Mouse (Mus musculus) monocyte, adult 5-6 weeks (primary cell): ENCODE measurements at regions not wholly inside any gene's neighbourhood (a gene's known extent, or its start where the extent isn't known, plus 50 kb on each side); places are given as distances from the start of the nearest gene placed in this dataset.

Source experiments
- ATAC-seq: fragments of 153-309, 156-312 bp; replicated peaks from 2 replicates; pipeline ENCODE4 v1.8.0; 2017; ENCODE audit warnings: mild to moderate bottlenecking; ENCODE audit not compliant: low TSS enrichment, insufficient number of reproducible peaks, severe bottlenecking, poor library complexity, low FRiP score

DNA sequence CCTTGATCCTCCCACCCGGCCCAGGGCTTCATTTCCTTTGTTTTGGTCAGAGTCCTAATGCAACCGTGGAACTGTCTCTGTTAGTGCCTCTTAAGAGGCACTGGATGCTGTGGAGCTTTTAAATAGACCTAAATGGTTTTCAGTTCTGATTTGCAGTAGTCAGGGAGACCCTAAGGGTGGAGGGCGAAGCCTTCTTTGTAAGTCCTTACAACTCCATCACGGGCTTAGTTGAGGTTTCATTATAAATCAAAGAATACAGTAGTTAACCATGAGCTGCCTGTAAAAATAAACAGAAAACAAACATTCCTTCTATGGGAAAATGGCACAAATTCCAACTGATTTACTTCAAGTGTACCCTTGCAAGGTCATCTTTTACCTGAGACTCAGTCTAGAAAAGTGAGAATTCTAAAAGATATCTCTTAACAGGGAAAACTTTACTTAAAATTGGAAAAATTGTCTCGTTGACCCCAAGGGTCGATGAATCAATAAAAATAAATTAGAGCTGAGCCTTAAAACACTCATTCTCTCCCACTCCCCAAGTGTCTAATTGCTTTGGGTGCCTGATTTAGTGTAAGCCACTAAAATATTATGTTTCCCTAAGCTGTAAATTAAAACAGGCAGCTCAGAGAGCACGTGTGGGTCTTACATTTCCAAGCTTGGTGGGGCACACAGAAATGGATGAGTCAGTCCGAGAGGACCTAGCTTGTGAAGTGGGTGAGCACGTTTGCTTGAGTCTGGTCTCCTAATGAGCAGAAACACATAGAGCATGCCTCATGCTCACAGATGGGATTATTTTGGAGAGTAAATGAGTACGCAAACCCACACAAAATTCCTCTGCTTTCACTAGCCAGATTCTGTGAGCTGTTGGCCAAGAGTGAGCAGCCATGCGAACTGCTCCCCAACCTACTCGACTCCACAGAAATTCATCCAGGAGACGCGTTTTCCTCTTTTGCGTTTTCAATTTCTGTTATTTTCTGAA is 343.3 kb downstream of the Klf5 start:
- no peak for ATAC-seq

DNA sequence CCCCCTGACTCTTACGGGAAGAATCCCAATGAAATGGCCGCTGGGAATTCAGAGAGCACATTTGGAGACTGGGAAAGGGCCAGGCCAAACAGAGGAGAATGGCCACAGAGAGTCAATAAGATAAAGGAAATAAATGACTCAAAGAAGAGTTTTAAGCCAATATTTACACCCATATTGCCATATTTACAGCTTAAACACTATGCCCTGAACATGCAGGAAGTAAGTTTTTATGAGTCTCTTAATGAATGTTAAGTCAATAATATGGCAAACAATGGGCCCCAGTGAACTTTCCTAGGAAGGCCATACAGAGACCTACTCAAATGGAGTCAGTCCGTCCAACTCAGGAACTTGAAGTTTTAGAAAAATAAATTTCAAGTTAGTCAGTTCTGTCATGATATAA is 347.8 kb downstream of the Klf5 start:
- ATAC-seq: no peak

DNA sequence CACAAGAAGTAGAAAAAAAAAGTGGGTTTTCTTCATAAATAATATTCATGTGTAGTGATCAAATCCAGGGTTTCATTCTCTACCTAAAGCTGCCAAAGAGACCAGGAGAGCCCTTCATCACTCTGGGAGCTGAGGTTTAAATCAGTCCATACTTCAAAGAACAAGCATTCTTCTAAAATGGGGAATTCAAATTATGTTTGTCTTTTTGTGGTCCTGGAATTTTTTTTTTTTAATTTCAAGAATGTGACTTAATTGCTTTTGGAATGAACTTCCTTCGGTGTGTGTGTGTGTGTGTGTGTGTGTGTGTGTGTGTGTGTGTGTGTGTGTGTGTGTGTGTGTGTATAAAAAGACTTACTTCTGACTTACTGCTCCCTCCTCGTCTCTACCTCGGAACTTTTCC is 375.9 kb downstream of the Klf5 start:
- ATAC-seq: no peak

DNA sequence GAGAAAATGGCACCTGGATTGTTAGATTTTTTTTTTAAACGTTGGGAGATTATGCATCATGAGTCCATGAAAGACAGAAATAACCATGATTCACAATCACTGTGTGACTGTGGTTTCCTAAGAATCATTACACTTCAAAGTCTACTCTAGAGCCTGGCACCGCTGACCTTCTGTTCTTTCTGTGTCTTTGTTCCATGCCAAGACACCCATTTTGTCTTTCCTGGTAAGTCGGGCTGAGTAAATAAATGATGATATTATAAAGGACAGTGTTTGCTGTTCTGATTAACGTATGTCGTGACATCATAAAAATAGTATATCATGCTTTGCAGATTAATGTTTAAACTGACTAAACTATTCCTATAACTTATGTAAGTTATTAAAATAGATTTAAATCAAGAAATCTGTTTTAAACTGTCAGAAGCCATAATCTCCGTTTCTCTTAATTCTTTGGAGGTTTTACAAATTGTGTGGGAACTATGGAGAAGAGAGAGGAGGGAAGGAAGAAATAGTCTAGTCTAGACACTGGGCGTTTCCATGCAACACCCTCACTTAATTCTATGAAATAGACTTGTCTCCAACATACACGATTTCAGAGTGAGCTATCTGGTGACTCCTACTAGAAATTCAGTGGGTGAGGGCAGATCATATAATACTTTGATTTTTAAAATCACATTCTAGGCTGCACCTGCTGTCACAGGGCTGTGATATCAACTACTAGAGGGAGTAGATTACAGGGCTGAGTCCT is 388.7 kb downstream of the Klf5 start:
- no peak for ATAC-seq

DNA sequence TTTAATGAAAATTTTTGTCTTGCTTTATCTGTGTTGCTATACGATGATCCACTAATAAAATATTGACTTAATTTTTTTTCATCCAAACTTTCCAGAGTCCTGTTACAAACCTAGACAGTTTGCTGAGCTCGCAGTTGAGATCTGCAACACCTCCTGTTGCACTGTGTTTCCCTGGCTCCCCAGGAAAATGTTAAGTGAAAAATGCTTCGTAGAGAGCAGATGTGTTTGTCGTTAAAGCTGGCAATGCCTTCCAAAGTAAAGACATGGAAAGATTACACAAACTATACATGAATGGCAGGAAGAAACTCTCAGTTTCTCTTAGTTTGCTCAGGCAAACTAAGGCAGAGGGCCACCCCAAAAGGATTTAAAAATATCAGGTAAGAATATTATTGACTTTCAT is 389.9 kb downstream of the Klf5 start:
- ATAC-seq: no peak

DNA sequence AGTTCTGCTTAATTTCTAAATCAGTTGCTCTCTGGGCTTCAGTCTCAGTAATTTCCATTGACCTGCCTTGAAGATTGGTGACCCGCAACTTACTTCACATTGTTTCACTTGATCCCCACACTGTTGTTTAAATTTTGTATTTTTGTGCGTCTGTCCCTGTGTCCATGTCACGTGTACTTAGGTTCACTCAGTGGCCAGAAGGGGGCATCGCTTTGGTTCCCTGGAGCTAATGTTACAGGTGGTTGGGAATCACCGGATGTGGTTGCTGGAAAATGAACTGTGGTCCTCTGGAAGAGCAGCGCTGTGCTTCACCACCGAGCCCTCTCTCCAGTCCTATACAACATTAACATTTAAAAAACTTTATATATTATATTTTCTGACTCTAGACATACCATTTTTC is 397.8 kb downstream of the Klf5 start:
- no peak for ATAC-seq

DNA sequence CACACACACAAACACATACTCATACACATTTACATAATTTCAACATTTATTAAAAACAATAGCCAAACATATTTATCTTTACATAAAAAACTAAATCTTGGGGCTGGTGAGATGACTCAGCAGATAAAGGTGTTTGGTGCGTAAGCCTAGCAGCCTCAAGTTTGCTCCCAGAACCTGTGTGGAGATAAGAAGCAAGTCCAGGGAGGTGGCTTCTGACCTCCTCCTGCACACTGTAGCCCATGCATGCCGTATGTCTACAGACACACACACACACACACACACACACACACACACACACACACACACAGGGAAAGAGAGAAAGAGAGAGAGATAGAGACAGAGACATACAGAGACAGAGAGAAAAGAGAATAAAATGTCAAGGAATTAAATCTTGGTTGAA is 401.1 kb downstream of the Klf5 start:
- ATAC-seq: no peak

DNA sequence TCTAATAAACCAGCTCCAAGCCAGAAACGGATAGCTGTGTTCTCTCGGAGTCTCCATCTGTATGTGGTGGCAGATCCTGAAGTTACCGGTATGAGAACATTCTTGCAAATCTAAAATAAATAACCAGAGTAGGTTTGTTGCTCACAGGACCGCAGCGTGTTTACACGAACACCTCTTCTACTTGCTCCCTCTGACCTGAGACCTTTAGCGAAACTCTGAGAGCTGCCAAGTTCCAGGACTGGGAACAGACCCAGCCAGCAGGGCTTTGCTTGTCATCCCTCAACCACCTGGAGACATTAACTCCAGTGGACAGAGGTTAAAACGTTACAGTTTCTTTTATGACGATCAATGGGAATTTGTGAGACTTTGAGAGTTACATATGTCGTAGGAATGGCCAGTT is 407.5 kb downstream of the Klf5 start:
- ATAC-seq: no peak

DNA sequence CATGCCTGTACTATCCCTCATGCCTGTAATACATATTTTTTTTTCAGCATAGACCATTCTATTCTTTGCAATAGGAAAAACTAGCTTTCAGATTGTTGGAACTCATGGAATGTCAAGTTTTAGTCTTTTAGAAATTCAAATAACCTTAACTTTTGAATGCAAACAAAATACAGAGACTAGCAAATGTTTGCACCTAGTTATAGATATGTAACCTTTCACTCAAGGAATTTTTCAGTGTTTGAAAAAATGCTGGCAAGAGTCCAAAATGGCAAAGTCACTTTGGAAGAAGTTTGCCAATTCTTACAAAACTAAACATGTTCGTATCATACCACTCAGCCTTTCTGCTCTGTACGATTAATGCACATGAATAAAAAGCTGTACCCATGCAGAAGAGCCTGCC is 409.6 kb downstream of the Klf5 start:
- no peak for ATAC-seq

DNA sequence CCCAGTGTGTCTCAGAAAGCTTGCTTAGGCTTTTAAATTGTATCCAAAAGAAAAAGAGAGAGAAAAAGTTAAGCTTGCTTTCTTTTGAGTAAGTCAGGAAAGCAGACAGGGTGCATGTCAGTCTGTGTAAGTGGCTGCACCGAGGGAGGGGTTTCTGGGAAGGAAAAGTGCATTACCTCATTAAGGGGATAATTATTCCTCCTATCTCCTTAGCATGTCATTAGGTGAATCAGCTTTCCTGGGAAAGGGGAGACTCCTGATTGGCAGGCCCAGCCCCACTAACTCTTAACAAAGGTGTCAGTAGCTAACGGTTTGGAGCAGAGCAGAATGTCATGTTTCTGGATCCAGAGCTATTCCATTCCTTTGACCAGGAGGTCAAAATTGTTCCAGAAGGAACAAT is 411.3 kb downstream of the Klf5 start:
- ATAC-seq: no peak

DNA sequence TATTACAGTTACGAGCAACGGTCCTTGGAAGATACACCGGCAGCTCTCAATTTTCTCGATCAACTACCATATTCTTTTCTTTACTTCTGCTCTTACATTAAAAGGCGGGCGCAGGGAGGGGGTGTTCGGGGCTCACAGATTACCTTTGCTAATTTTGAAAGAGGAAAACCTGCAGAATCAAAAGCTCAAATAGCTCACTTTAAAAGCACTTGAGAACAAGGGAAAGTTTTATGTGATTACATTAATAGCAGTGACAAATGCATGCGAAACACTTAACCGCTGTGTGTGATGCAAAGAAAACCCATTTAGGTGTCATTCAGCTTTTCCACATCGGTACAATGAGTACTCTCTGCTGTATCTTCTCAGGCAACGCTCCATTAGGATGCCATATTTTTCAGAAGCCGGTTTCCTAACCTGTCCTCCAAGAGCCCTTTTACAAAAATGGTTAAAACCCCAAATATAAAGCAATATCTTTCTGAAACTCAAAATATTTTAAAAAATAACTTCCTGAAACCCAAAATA is 412.2 kb downstream of the Klf5 start:
- ATAC-seq: no peak

DNA sequence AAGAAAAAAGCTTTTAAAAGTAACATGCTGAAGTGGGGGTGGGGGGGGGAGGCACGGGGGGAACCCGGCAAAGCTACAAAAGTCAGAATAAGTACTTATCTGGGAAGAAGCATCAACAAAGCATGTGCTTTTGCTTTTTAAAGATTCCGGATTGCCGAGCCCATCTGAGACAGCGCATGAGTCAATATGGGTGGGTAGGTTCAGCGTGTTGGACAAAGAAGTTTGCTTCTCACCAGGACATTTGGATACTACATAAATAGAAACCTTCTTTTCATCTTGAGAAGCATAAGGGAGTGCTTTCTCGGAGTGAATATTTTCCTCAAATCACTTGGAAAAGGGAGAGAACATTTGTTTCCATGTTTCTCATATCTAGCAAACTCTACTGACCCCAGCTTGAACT is 414.1 kb downstream of the Klf5 start:
- ATAC-seq: no peak

DNA sequence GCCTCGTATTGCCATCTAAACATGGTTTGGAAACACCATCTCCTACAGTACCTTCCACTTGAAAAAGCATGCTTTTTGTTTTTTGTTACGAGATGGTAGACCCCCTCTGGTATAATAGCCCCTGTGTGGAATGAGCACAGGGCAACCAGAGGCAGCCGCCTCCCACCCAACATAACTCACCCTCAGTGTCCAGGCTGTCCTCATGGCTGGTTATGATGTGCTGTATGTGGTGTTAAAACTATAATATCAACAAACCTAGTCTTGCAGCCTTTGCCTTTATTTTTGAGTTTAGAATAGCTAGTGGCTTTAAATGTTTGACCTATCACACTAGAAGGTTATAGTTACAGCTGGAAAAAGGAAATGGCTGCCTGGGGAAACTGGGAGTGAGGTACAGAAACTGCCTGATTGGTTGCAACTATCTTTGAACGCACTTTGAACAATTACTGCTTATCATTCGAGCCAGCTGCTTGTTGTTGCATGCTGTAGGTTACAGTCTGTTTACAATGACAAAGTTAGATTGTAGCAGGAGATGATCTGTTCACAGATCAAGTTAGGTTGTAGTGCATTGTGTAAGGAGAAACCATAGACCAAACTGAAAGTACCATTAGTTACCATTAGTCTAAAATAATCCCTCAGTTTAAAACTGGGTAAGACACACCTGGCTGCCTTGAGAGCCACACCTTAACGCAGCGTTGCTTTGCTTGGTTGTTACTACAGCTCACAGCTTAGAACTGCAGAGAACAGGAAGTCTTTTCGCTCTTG is 414.8 kb downstream of the Klf5 start:
- no peak for ATAC-seq

DNA sequence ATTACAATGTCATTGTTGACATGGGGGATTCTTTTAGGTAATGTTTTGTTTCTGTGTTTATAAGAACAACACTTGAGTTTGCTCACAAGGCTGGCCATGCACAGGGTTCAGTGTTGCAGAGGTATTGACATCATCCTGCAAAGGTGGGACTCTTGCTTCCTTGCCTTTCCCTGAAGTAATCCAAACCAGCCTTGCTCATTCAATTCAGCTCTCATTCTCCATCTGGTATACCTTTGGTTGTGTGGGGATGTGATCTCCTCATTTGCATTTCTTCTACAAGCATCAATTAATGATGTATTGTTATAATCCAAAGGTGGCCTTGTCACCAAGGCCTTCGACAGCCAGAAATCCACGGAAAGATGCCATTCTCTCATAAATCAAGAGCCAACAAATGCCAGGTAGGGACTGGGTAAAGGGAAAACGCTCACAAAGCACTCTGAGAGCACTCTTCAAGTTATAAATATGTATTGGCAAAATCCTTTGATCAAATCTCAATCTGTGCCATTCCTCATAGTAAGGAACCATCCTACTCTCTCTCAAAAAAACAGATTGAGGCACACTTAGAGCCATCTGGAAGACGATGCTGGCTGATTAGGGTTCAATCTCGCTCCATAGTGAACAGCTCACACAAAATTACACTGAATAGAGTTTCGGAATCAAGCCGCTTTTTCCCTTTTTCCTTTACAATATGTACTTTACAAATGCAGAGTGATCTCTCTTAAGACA is 435.1 kb downstream of the Klf5 start:
- ATAC-seq: no peak

DNA sequence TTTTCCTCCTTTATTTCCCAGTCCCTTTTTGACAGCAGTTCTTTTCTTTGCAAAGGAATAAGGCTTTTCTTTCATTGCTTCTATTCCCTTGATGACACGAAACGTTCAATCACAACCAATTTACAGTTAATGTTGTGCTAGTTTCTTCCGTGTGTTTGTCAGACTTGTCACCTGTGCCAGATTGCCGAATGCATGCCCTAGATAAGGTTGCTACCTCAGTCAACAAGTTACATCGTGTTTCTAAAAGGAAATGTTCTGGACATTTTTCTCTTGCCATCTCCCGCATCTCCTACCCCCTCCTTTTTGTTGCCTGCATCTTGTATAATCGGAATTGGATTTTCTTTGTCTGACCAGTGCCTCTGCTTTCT is 435.7 kb downstream of the Klf5 start:
- no peak for ATAC-seq

DNA sequence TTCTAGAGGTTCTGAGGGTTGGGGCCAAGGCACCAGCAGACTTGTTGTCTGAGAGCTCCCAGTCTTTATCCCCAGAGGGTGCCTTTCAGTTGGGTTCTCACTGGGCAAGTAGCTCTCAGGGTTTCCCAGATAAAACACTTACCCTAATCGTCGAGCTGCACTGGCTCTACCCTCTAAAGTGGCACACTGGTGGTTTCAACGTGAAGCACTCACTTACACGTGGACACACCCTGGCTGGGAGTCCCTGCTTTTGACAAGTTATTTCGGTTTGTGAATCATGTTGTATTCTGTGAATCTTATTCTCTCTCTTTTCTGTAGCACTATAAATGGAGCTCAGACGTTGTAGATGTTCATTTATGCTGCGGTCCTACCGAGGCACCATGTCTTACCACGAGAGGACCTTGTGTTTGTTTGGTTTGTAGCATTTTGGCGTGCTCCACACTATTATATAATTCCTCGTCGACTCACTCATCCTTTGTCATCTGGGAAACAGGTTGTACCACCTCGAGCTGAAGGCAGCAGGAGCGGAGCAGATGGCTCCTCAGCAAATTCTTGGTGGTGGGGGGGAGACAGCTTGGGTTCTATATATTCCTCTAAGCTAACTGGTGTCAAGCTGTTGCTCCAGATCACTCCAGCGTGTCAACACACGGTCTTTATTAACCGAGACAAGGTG is 445.3 kb downstream of the Klf5 start:
- no peak for ATAC-seq

DNA sequence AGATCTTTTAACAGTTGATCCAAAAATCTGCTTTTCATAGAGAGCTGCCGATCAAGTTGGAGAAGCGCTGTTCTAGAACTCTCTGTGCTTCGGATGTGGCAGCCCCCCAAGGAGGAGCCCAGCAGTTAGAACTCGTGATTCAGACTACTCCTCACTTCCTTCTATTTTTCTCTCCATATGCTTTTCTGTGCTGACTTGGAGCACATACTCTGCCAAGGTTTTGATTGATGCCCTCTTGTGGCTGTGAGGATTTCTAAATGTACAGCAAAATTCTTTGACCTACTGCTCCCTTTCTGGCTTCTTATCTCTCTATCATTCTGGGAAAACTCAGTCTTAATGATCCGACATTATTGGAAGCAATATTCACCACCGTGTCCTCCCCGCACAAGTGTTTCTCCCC is 446.7 kb downstream of the Klf5 start:
- no peak for ATAC-seq

DNA sequence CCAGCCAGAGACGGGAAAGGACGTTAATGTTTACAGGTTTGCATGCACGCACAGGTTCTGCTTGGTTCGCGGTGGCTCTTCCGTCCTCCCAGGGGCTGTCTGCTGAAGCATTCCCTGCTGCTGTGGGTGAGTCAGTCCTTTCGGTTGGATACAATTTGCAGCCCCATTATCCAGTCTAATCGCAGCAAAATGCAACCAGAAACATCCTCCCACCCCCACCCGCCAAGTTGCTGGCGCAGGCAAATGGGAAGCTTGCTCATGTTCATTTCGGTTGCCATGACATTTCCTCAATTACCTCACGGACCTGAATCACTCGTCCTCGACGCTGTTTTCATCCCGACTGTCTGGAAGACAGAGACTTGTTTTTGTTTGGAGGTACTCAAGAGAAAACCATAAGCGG is 449.7 kb downstream of the Klf5 start:
- no peak for ATAC-seq
